Mouse (Mus musculus) liver, embryonic 11.5 days (tissue): ENCODE data around the gene Gm15093. TPM values are rescaled to one million over a fixed set of nuclear protein-coding genes. Genes with fewer than 3 reads are reported as not detected.
"Not testable (repeated sequence)": the region's sequence is repeated elsewhere in the genome, so short reads cannot be mapped to it uniquely, and the experiment has no call there.

Experiments
- ATAC-seq: fragments of 200-750 bp; cut with Nextera tagmentation; replicated peaks from 2 replicates; pipeline ENCODE4 v1.8.0; 2017; ENCODE audit warnings: moderate number of reproducible peaks, mild to moderate bottlenecking, moderate TSS enrichment, moderate library complexity; ENCODE audit not compliant: low FRiP score
- DNase-seq: peaks from one replicate; pipeline ENCODE4 v3.0.0-alpha.2; 2017; ENCODE audit warnings: low spot score
- H3K27ac ChIP-seq: fragments of 300-500 bp; sonication (generic); 2 replicates; pipeline ENCODE4 v1.5.1; 2014; ENCODE audit warnings: mild to moderate bottlenecking, low read depth, low read length, control low read depth
- H3K27me3 ChIP-seq: fragments of 300-500 bp; sonication (generic); replicated peaks from 2 replicates; pipeline ENCODE4 v1.6.1; 2014; ENCODE audit warnings: low read length, mixed read lengths; ENCODE audit not compliant: control insufficient read depth, insufficient read depth
- H3K36me3 ChIP-seq: fragments of 300-500 bp; sonication (generic); 2 replicates; pipeline ENCODE4 v1.6.1; 2014; ENCODE audit warnings: mild to moderate bottlenecking, low read length, moderate library complexity, mixed read lengths; ENCODE audit not compliant: control insufficient read depth, insufficient read depth
- H3K4me1 ChIP-seq: fragments of 300-500 bp; sonication (generic); replicated peaks from 2 replicates; pipeline ENCODE4 v1.6.1; 2014; ENCODE audit warnings: low read length, mixed read lengths; ENCODE audit not compliant: control insufficient read depth, insufficient read depth
- H3K4me2 ChIP-seq: fragments of 300-500 bp; sonication (generic); 2 replicates; pipeline ENCODE4 v1.6.1; 2014; ENCODE audit warnings: mild to moderate bottlenecking, control low read depth, moderate library complexity
- H3K4me3 ChIP-seq: fragments of 300-500 bp; sonication (generic); 2 replicates; pipeline ENCODE4 v1.5.1; 2014; ENCODE audit warnings: low read depth, low read length, control low read depth
- H3K9ac ChIP-seq: fragments of 300-500 bp; sonication (generic); 2 replicates; pipeline ENCODE4 v1.6.1; 2014; ENCODE audit warnings: low read depth, low read length, control low read depth
- H3K9me3 ChIP-seq: fragments of 300-500 bp; sonication (generic); 2 replicates; pipeline ENCODE4 v1.6.1; 2016; ENCODE audit warnings: low read length, inconsistent platforms, mixed read lengths; ENCODE audit not compliant: control insufficient read depth
- WGBS: fragments of 180-500 bp; shearing (Covaris S2); extraction: QIAGEN DNeasy Blood & Tissue Kit; methylation state at CpG from one replicate; pipeline ENCODE4 v1.1.7; 2014; 5-methylcytosine and 5-hydroxymethylcytosine counted together
- polyA plus RNA-seq: library from polyadenylated mRNA; unstranded; fragments of >200 nt; fragmentation: Nextera tagmentation; extraction: Ambion mirVana; gene quantifications from 2 replicates; pipeline ENCODE4 v1.2.1, GENCODE M21; 2014

Gm15093 gene
- not detected in 2 replicates for polyA plus RNA-seq

GRCm38 (mm10) chrX:149272077-149272476, at the start of gene Gm15093:
TSS of gene Gm15093 (plus strand) at chrX:149272377.
- not testable (repeated sequence) for H3K4me1 ChIP-seq, ATAC-seq, H3K4me2 ChIP-seq, H3K9me3 ChIP-seq, H3K9ac ChIP-seq, H3K36me3 ChIP-seq, H3K4me3 ChIP-seq, DNase-seq, H3K27ac ChIP-seq, H3K27me3 ChIP-seq
- no CpG with 5 or more reads among the region's 1 CpGs for WGBS

Other genes starting within 250 kb of the Gm15093 start
- gene Ott, start 198.1 kb upstream of the Gm15093 start, polyA plus RNA-seq, result not detected in 2 replicates
- gene Gm15085, start 175.2 kb downstream of the Gm15093 start, polyA plus RNA-seq, result not detected in 2 replicates